Comparison of ENCODE assay signal across 8 mouse cellular contexts in genomic region chr5:30949654-30950326, GRCm38 (mm10). TPM values are rescaled to one million over a fixed set of nuclear protein-coding genes. Genes with fewer than 3 reads are reported as not detected.
DNase-seq lines count a peak whose midpoint lies in the region; ATAC-seq and TF ChIP-seq lines count a peak whose summit lies in the region.

No protein-coding gene starts in this region.

- peaks cover 3% of the 10 kb centered on the region for H3K27me3 ChIP-seq in embryonic facial prominence, embryonic 11.5 days (ENCODE audit: control insufficient read depth, insufficient read depth, low read length)
- H3K27me3 ChIP-seq in limb, embryonic 10.5 days (ENCODE audit: low read depth, poor library complexity, severe bottlenecking), result peaks cover 25% of the 10 kb centered on the region
- H3K27me3 ChIP-seq in midbrain, embryonic 12.5 days, result peaks cover 35% of the 10 kb centered on the region
- no peaks in the 10 kb centered on the region for H3K27me3 ChIP-seq in small intestine, adult 2 months (ENCODE audit: control insufficient read depth, insufficient read depth, low read length)

- H3K4me3 ChIP-seq in embryonic facial prominence, embryonic 11.5 days (ENCODE audit: low read depth, low read length), result peak overlapping the region; percentile 35
- peak overlapping the region; percentile 66 for H3K4me3 ChIP-seq in limb, embryonic 10.5 days
- peak overlapping the region; percentile 51 for H3K4me3 ChIP-seq in midbrain, embryonic 12.5 days
- H3K4me3 ChIP-seq in small intestine, adult 2 months (ENCODE audit: low read depth, low read length), result peak overlapping the region; percentile 70

- peak overlapping the region; percentile 16; the same call in 1 of the 2 replicates for H3K27ac ChIP-seq in embryonic facial prominence, embryonic 11.5 days (replicated peaks; ENCODE audit: low read depth, low read length)
- peak overlapping the region; percentile 85 for H3K27ac ChIP-seq in limb, embryonic 10.5 days
- peak overlapping the region; percentile 62 for H3K27ac ChIP-seq in midbrain, embryonic 12.5 days (replicated peaks)
- H3K27ac ChIP-seq in small intestine, adult 2 months (ENCODE audit: insufficient read depth, low read depth, low read length), result peak overlapping the region; percentile 93

- peak overlapping the region; percentile 46 for H3K9ac ChIP-seq in embryonic facial prominence, embryonic 11.5 days (replicated peaks; ENCODE audit: low read length)
- peak overlapping the region; percentile 46 for H3K9ac ChIP-seq in midbrain, embryonic 12.5 days (replicated peaks)

- TF ChIP-seq CTCF in small intestine, adult 2 months (IDR thresholded peaks at IDR 0.05; ENCODE audit: extremely low read depth, insufficient read length, insufficient replicate concordance, low read depth, low read length), result no peak

- H3K9me3 ChIP-seq in embryonic facial prominence, embryonic 11.5 days (replicated peaks; ENCODE audit: control insufficient read depth, low read length), result no peaks in the 10 kb centered on the region
- H3K9me3 ChIP-seq in limb, embryonic 10.5 days (replicated peaks), result no peaks in the 10 kb centered on the region
- no peaks in the 10 kb centered on the region for H3K9me3 ChIP-seq in midbrain, embryonic 12.5 days

- ATAC-seq in embryonic facial prominence, embryonic 11.5 days (replicated peaks; ENCODE audit: insufficient number of reproducible peaks, low FRiP score, low TSS enrichment, low read depth), result peak; percentile 90
- ATAC-seq in midbrain, embryonic 12.5 days (ENCODE audit: low FRiP score, low read depth), result peak; percentile 90

- no peaks in the 10 kb centered on the region for H3K4me1 ChIP-seq in embryonic facial prominence, embryonic 11.5 days (ENCODE audit: control insufficient read depth, insufficient read depth, low read length)
- peaks cover 32% of the 10 kb centered on the region for H3K4me1 ChIP-seq in limb, embryonic 10.5 days
- peaks cover 21% of the 10 kb centered on the region for H3K4me1 ChIP-seq in midbrain, embryonic 12.5 days
- peaks cover 20% of the 10 kb centered on the region; the same call in 1 of the 2 replicates for H3K4me1 ChIP-seq in small intestine, adult 2 months (ENCODE audit: control insufficient read depth, insufficient read depth, insufficient read length, low read length)

- peak; percentile 99 for DNase-seq in 3134 (ENCODE audit: extremely low read depth, insufficient read length, low spot score)
- DNase-seq in adrenal gland, postnatal 25 days, result peak; percentile 94
- peak; percentile 94 for DNase-seq in embryonic facial prominence, embryonic 11.5 days (ENCODE audit: low spot score)
- DNase-seq in heart, adult 11 months, result peak; percentile 99
- peak; percentile 93 for DNase-seq in kidney, adult 11 months
- peak; percentile 95 for DNase-seq in limb, embryonic 10.5 days (ENCODE audit: low spot score)

- WGBS in embryonic facial prominence, embryonic 11.5 days, result 0% methylated on average over 31 of the region's 31 CpGs
- WGBS in limb, embryonic 10.5 days, result under 1% methylated on average over 31 of the region's 31 CpGs
- WGBS in midbrain, embryonic 12.5 days, result under 1% methylated on average over 31 of the region's 31 CpGs
- 1% methylated on average over 31 of the region's 31 CpGs for WGBS in small intestine, adult 2 months

- H3K4me2 ChIP-seq in embryonic facial prominence, embryonic 11.5 days (ENCODE audit: low read depth, low read length), result peak overlapping the region; percentile 74
- H3K4me2 ChIP-seq in midbrain, embryonic 12.5 days (replicated peaks), result peak overlapping the region; percentile 69

- TF ChIP-seq POLR2A in small intestine, adult 2 months (IDR thresholded peaks at IDR 0.05; ENCODE audit: low read depth, low read length), result peak; percentile 79

- peaks cover 7% of the 10 kb centered on the region for H3K36me3 ChIP-seq in embryonic facial prominence, embryonic 11.5 days (replicated peaks; ENCODE audit: control insufficient read depth, insufficient read depth, low read depth, low read length)
- H3K36me3 ChIP-seq in limb, embryonic 10.5 days, result peaks cover 36% of the 10 kb centered on the region
- peaks cover 26% of the 10 kb centered on the region for H3K36me3 ChIP-seq in midbrain, embryonic 12.5 days
- peaks cover 27% of the 10 kb centered on the region for H3K36me3 ChIP-seq in small intestine, adult 2 months (ENCODE audit: control insufficient read depth, insufficient read depth, low read length)

RNA-seq across cellular contexts. Expression of gene Cgref1, which starts 4.4 kb away (rescaled TPM):
- 1.0 TPM in 1 of 2 replicates, not detected in the other for total RNA-seq in adrenal gland, postnatal 25 days (2021)
- 3.7 and 4.4 TPM in 2 replicates for polyA plus RNA-seq in embryonic facial prominence, embryonic 11.5 days (2014; fragmentation: Nextera tagmentation; extraction: Ambion mirVana)
- polyA plus RNA-seq in limb, embryonic 10.5 days (2016; fragmentation: Nextera tagmentation; extraction: Ambion mirVana), result 1.0 and 2.5 TPM in 2 replicates
- 7.8 and 9.0 TPM in 2 replicates for polyA plus RNA-seq in midbrain, embryonic 12.5 days (2016; fragmentation: Nextera tagmentation; extraction: Ambion mirVana)
- polyA plus RNA-seq in small intestine, adult 2 months (2012; rRNA removed), result 219 and 481 TPM in 2 replicates

RNA-seq across cellular contexts. Expression of gene Preb, which starts 10.4 kb away (rescaled TPM):
- total RNA-seq in adrenal gland, postnatal 25 days (2021), result 131 TPM in 2 replicates
- polyA plus RNA-seq in embryonic facial prominence, embryonic 11.5 days (2014; fragmentation: Nextera tagmentation; extraction: Ambion mirVana), result 88.2 and 95.1 TPM in 2 replicates
- 139 and 142 TPM in 2 replicates for polyA plus RNA-seq in limb, embryonic 10.5 days (2016; fragmentation: Nextera tagmentation; extraction: Ambion mirVana)
- 121 and 131 TPM in 2 replicates for polyA plus RNA-seq in midbrain, embryonic 12.5 days (2016; fragmentation: Nextera tagmentation; extraction: Ambion mirVana)
- 249 and 335 TPM in 2 replicates for polyA plus RNA-seq in small intestine, adult 2 months (2012; rRNA removed)

RNA-seq across cellular contexts. Expression of gene Tcf23, which starts 18.7 kb away (rescaled TPM):
- 0.70 and 1.3 TPM in 2 replicates for total RNA-seq in adrenal gland, postnatal 25 days (2021)
- not detected in 2 replicates for polyA plus RNA-seq in embryonic facial prominence, embryonic 11.5 days (2014; fragmentation: Nextera tagmentation; extraction: Ambion mirVana)
- not detected in 2 replicates for polyA plus RNA-seq in limb, embryonic 10.5 days (2016; fragmentation: Nextera tagmentation; extraction: Ambion mirVana)
- not detected in 2 replicates for polyA plus RNA-seq in midbrain, embryonic 12.5 days (2016; fragmentation: Nextera tagmentation; extraction: Ambion mirVana)
- 0.44 and 2.0 TPM in 2 replicates for polyA plus RNA-seq in small intestine, adult 2 months (2012; rRNA removed)

RNA-seq across cellular contexts. Expression of gene Khk, which starts 28.6 kb away (rescaled TPM):
- total RNA-seq in adrenal gland, postnatal 25 days (2021), result 28.5 and 58.5 TPM in 2 replicates
- polyA plus RNA-seq in embryonic facial prominence, embryonic 11.5 days (2014; fragmentation: Nextera tagmentation; extraction: Ambion mirVana), result 9.2 and 9.9 TPM in 2 replicates
- 7.1 and 7.8 TPM in 2 replicates for polyA plus RNA-seq in limb, embryonic 10.5 days (2016; fragmentation: Nextera tagmentation; extraction: Ambion mirVana)
- 5.6 TPM in 2 replicates for polyA plus RNA-seq in midbrain, embryonic 12.5 days (2016; fragmentation: Nextera tagmentation; extraction: Ambion mirVana)
- 285 and 579 TPM in 2 replicates for polyA plus RNA-seq in small intestine, adult 2 months (2012; rRNA removed)

RNA-seq across cellular contexts. Expression of gene Emilin1, which starts 36.6 kb away (rescaled TPM):
- total RNA-seq in adrenal gland, postnatal 25 days (2021), result 41.3 and 57.2 TPM in 2 replicates
- 79.7 and 95.4 TPM in 2 replicates for polyA plus RNA-seq in embryonic facial prominence, embryonic 11.5 days (2014; fragmentation: Nextera tagmentation; extraction: Ambion mirVana)
- polyA plus RNA-seq in limb, embryonic 10.5 days (2016; fragmentation: Nextera tagmentation; extraction: Ambion mirVana), result 202 and 241 TPM in 2 replicates
- polyA plus RNA-seq in midbrain, embryonic 12.5 days (2016; fragmentation: Nextera tagmentation; extraction: Ambion mirVana), result 49.8 and 79.9 TPM in 2 replicates
- 51.8 and 81.9 TPM in 2 replicates for polyA plus RNA-seq in small intestine, adult 2 months (2012; rRNA removed)

Comparison
In these comparisons a context has a peak if more than half of its experiments do, and no peak if none do; other contexts are left out.
1. Peak in every context shown above with its lines: DNase-seq, ATAC-seq, H3K4me3 ChIP-seq and H3K27ac ChIP-seq.
2. H3K27ac ChIP-seq: peak in every context shown above with its lines; median percentile 93 in small intestine, adult 2 months; 85 in limb, embryonic 10.5 days; 62 in midbrain, embryonic 12.5 days; 16 in embryonic facial prominence, embryonic 11.5 days.
3. RNA of gene Cgref1, which starts 4.4 kb away (polyA plus RNA-seq): 219 to 481 TPM in small intestine, adult 2 months; 7.8 to 9.0 TPM in midbrain, embryonic 12.5 days, 3.7 to 4.4 TPM in embryonic facial prominence, embryonic 11.5 days and 1.0 to 2.5 TPM in limb, embryonic 10.5 days; every median in the first group is over 10 times any median in the second.